Mouse (Mus musculus) heart, embryonic 16.5 days (tissue): ENCODE data around the gene Brpf1. TPM values are rescaled to one million over a fixed set of nuclear protein-coding genes. Genes with fewer than 3 reads are reported as not detected.
A peak's percentile ranks its signal among the peaks of the same experiment; 100 is the strongest.

Experiments used
- ATAC-seq: fragments of 200-750 bp; cut with Nextera tagmentation; replicated peaks from 2 replicates; pipeline ENCODE4 v1.8.0; 2017; ENCODE audit warnings: moderate number of reproducible peaks; ENCODE audit not compliant: insufficient read depth, low FRiP score; ENCODE audit errors: extremely low read depth
- H3K27ac ChIP-seq: fragments of 300-500 bp; sonication (generic); 2 replicates; pipeline ENCODE4 v1.5.1; 2014; ENCODE audit warnings: mild to moderate bottlenecking, low read length, control low read depth, moderate library complexity
- H3K27me3 ChIP-seq: fragments of 300-500 bp; sonication (generic); 2 replicates; pipeline ENCODE4 v1.6.1; 2014; ENCODE audit warnings: low read length, mixed read lengths; ENCODE audit not compliant: control insufficient read depth, insufficient read depth
- H3K36me3 ChIP-seq: fragments of 300-500 bp; sonication (generic); 2 replicates; pipeline ENCODE4 v1.6.1; 2014; ENCODE audit not compliant: control insufficient read depth, insufficient read depth
- H3K4me1 ChIP-seq: fragments of 300-500 bp; sonication (generic); 2 replicates; pipeline ENCODE4 v1.6.1; 2014; ENCODE audit warnings: low read length, mixed read lengths; ENCODE audit not compliant: control insufficient read depth, insufficient read depth
- H3K4me2 ChIP-seq: fragments of 300-500 bp; sonication (generic); 2 replicates; pipeline ENCODE4 v1.6.1; 2014; ENCODE audit warnings: low read depth, mild to moderate bottlenecking, control low read depth, low read length
- H3K4me3 ChIP-seq: fragments of 300-500 bp; sonication (generic); 2 replicates; pipeline ENCODE4 v1.5.1; 2014; ENCODE audit warnings: mild to moderate bottlenecking, control low read depth, low read length
- H3K9ac ChIP-seq: fragments of 300-500 bp; sonication (generic); 2 replicates; pipeline ENCODE4 v1.6.1; 2014; ENCODE audit warnings: low read length, control low read depth
- H3K9me3 ChIP-seq: fragments of 300-500 bp; sonication (generic); replicated peaks from 2 replicates; pipeline ENCODE4 v1.6.1; 2016; ENCODE audit warnings: low read length; ENCODE audit not compliant: control insufficient read depth
- WGBS: fragments of 180-500 bp; shearing (Covaris S2); extraction: QIAGEN DNeasy Blood & Tissue Kit; methylation state at CpG from one replicate; pipeline ENCODE4 v1.1.7; 2014; 5-methylcytosine and 5-hydroxymethylcytosine counted together
- polyA plus RNA-seq: library from polyadenylated mRNA; unstranded; fragments of >200 nt; fragmentation: Nextera tagmentation; extraction: Ambion mirVana; gene quantifications from 2 replicates; pipeline ENCODE4 v1.2.1, GENCODE M21; 2015

Brpf1 gene
- polyA plus RNA-seq, 1 experiment from 2014 or later: 12.3 TPM

DNA sequence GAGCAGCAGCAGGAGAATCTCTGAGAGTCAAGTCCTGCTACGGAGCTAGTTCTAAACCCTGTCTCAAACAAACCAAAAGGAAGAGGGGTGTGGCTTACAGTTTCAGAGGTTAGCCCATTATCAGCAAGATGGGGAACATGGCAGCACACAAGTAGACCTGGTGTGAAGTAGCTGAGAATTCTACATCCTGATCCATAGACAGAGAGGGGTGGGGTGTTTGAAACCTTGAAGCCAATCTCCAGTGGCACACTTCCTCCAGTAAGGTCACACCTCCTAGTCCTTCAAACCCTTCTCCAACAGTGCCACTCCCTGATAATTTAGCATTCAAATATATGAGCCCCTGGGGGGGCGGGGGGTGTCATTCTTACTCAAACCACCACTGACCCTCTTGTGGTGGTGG, 10.9 kb upstream of the Brpf1 start:
- no peak for ATAC-seq

GRCm38 (mm10) chr6:113296639-113297038, 10.3 kb upstream of the Brpf1 start:
- no peak for ATAC-seq
- WGBS: 54% methylated on average over 4 of the region's 4 CpGs
- no peaks in the 10 kb centered on the region for H3K9me3 ChIP-seq
- H3K27ac ChIP-seq: no peak overlapping the region
- H3K36me3 ChIP-seq: no peaks in the 10 kb centered on the region
- H3K4me3 ChIP-seq: no peak overlapping the region
- no peaks in the 10 kb centered on the region for H3K4me1 ChIP-seq
- H3K9ac ChIP-seq: no peak overlapping the region
- no peak overlapping the region for H3K4me2 ChIP-seq
- H3K27me3 ChIP-seq: no peaks in the 10 kb centered on the region

More for the DNA sequence above, 10.9 kb upstream of the Brpf1 start:
- Histone ChIP-seq H3K36me3 (no peaks in the 10 kb centered on the region), H3K9me3 (no peaks in the 10 kb centered on the region), H3K27me3 (no peaks in the 10 kb centered on the region), H3K4me3 (no peak overlapping the region), H3K27ac (no peak overlapping the region), H3K4me2 (no peak overlapping the region), H3K4me1 (no peaks in the 10 kb centered on the region), H3K9ac (no peak overlapping the region)
- 69% methylated on average over 2 of the region's 2 CpGs for WGBS

DNA sequence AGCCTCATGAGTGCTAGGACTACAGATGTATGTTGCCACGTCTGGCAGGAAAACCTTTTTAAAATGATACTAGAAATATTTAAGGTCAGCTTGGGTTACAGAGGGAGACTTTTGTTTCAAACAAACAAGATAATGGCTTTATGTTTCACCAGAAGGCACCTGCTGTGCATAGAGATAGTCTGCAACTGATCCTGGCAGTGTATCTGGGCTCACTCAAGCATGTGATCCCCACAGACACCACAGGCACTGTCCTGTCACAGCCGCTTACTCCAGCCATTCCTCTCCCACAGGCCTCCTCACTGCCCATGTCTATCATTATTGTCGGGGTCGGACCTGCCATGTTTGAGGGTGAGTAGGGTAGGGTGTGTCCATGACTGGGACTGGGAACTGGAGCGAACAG, 5.6 kb upstream of the Brpf1 start:
- Histone ChIP-seq H3K4me2 (no peak overlapping the region), H3K27ac (no peak overlapping the region), H3K4me1 (peaks cover 4% of the 10 kb centered on the region), H3K9ac (no peak overlapping the region), H3K27me3 (no peaks in the 10 kb centered on the region), H3K36me3 (no peaks in the 10 kb centered on the region), H3K4me3 (no peak overlapping the region), H3K9me3 (no peaks in the 10 kb centered on the region)
- no peak for ATAC-seq
- WGBS: 73% methylated on average over 5 of the region's 5 CpGs

DNA sequence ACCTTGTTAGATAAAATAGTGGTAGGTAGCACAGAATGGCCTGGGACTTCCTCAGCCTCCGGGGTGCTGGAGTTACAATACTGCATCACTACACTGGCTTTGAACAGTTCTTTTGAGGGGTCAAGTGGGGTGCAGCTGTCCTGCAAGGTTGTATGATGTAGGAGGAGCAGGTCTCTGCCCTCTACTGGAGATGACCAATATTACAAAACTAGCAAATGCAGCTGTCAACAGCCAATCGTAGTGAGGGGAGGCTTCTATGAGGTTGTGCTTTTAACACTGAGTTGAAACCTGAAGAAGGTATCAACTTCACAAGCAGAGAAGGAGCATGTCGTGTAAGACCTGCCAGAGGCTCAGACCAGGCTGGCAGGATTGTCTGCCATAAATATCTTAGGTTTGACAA, 4.7 kb upstream of the Brpf1 start:
- WGBS: 15% methylated on average over 3 of the region's 3 CpGs
- Histone ChIP-seq H3K9me3 (no peaks in the 10 kb centered on the region), H3K27ac (no peak overlapping the region), H3K4me3 (no peak overlapping the region), H3K4me1 (peaks cover 4% of the 10 kb centered on the region), H3K36me3 (no peaks in the 10 kb centered on the region), H3K27me3 (no peaks in the 10 kb centered on the region), H3K4me2 (no peak overlapping the region), H3K9ac (no peak overlapping the region)
- ATAC-seq: no peak

- Histone ChIP-seq H3K36me3 (peaks cover 8% of the 10 kb centered on the region), H3K4me1 (peaks cover 17% of the 10 kb centered on the region)
These were observed 483 bp upstream of the Brpf1 start for GRCm38 (mm10) chr6:113306322-113306985.

GRCm38 (mm10) chr6:113307481-113308121, 664 bp downstream of the Brpf1 start:
- H3K27ac ChIP-seq: peak overlapping the region; percentile 99
- H3K27me3 ChIP-seq: no peaks in the 10 kb centered on the region
- peaks cover 17% of the 10 kb centered on the region for H3K4me1 ChIP-seq
- peaks cover 8% of the 10 kb centered on the region for H3K36me3 ChIP-seq
- 0% methylated on average over 26 of the region's 34 CpGs for WGBS
- H3K9me3 ChIP-seq: no peaks in the 10 kb centered on the region
- peak overlapping the region; percentile 94 for H3K4me2 ChIP-seq
- ATAC-seq: no peak
- H3K4me3 ChIP-seq: peak overlapping the region; percentile 96
- H3K9ac ChIP-seq: peak overlapping the region; percentile 98

More at GRCm38 (mm10) chr6:113306322-113306985, 483 bp upstream of the Brpf1 start:
- H3K27me3 ChIP-seq: no peaks in the 10 kb centered on the region
- peak; percentile 97 for ATAC-seq
- WGBS: under 1% methylated on average over 45 of the region's 50 CpGs
- H3K4me2 ChIP-seq: peak overlapping the region; percentile 94
- H3K27ac ChIP-seq: peak overlapping the region; percentile 99
- H3K9ac ChIP-seq: peak overlapping the region; percentile 98
- H3K9me3 ChIP-seq: no peaks in the 10 kb centered on the region
- peak overlapping the region; percentile 96 for H3K4me3 ChIP-seq

DNA sequence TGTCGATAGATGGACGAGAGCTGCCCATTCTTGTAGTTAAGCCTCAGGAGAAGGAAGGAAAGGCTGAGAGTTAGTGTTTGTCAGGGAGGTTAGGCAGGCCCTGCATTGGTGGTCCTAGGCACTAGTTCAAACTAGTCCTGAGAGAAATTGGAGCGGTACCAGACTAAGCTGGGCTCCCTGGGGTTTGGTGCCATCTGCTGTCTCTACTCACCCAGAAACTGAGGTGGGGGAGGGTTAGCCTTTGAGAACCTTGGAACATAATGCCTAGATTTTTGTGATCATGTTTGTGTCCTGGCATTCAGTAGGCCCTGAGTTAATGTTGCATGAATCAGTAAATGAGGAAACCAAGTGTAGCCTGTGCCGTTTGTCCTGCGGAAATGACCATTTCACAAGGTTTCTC, 1.2 kb downstream of the Brpf1 start:
- Histone ChIP-seq H3K27ac (peak overlapping the region; percentile 99), H3K27me3 (no peaks in the 10 kb centered on the region), H3K36me3 (peaks cover 8% of the 10 kb centered on the region), H3K4me2 (peak overlapping the region; percentile 94), H3K9me3 (no peaks in the 10 kb centered on the region), H3K9ac (peak overlapping the region; percentile 98), H3K4me1 (peaks cover 20% of the 10 kb centered on the region), H3K4me3 (peak overlapping the region; percentile 96)
- 29% methylated on average over 5 of the region's 5 CpGs for WGBS
- ATAC-seq: no peak

DNA sequence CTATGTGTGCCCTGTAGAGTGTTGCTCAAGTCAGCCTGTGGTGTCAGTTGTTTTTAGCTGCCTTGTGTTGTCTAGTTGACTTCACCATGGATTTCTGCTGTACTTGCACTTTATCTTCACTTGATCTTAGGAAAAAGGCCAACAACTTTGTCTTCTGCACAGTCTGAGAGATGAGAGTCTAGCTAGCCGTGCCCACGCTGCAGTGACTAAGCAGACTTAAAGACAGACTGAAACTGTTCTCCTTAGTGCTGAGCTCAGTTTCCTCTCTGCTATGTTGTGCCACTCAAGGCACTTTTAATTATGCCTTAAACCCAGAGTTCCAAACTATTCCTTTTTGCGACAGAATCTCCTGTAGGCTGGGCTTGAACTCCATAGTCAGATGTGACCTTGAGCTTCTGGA, 9.0 kb downstream of the Brpf1 start:
- WGBS: 88% methylated on average over 3 of the region's 3 CpGs
- H3K27me3 ChIP-seq: no peaks in the 10 kb centered on the region
- no peak for ATAC-seq
- H3K4me1 ChIP-seq: peaks cover 6% of the 10 kb centered on the region
- H3K9me3 ChIP-seq: no peaks in the 10 kb centered on the region
- no peak overlapping the region for H3K4me3 ChIP-seq
- H3K36me3 ChIP-seq: peaks cover 64% of the 10 kb centered on the region
- H3K4me2 ChIP-seq: no peak overlapping the region
- no peak overlapping the region for H3K9ac ChIP-seq
- H3K27ac ChIP-seq: no peak overlapping the region

DNA sequence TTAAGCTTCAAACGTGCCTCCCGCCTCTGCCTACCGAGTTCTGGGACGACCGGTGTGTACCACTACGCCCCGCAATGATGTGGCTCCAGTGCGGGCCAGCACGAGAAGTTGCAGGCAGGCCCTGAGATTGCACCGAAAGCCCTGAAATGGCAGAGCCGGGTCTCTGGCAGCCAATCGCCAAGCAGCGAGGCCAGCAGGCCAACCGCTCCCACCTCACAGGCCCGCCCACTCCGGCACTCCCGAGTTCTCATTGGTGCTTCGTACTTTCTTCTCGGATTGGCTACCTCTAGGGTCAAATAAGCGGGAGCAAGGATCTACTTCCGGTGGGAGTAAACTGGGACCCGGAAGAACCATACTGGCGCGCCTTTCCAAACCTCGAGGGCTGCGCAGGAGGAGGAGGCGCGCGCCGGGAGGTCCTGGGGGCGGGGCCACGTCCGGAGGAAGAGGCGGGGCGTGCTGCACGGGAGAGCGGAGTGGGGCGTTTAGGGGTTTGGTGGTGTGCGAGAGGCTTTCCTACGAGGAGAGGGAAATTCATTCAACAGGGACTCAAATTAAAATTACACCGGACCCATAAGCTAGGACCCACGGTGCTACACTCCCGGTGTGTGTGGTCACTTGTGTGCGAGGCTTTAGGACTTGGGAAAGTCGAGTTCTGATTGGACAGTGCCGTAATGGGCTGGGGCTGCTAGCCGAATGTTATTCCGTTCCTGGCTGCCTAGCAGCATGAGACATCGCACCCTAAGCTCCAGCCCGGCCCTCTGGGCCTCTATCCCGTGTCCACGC, 19.8 kb downstream of the Brpf1 start, which contains the start of gene Ogg1:
Gene Ogg1 (plus strand): TSS at position 440 of the 783 bp plus-strand sequence.
- Histone ChIP-seq H3K9me3 (no peaks in the 10 kb centered on the region), H3K36me3 (peaks cover 28% of the 10 kb centered on the region), H3K4me1 (peaks cover 12% of the 10 kb centered on the region; the same call in 1 of the 2 replicates), H3K27ac (peak within 1 kb of the TSS; percentile 95), H3K4me2 (peak within 1 kb of the TSS; percentile 99), H3K9ac (peak within 1 kb of the TSS; percentile 89), H3K4me3 (peak within 1 kb of the TSS; percentile 70), H3K27me3 (no peaks in the 10 kb centered on the region)
- WGBS: under 1% methylated on average over 52 of the region's 52 CpGs
- ATAC-seq: peak; percentile 98
